Mouse (Mus musculus) kidney, postnatal 10 days (tissue): ENCODE results near the gene Slc51a.
"Not testable (repeated sequence)": the region's sequence is repeated elsewhere in the genome, so short reads cannot be mapped to it uniquely, and the experiment has no call there.

Experiments
- DNase-seq: peaks from one replicate; pipeline ENCODE4 v3.0.0; 2021; ENCODE audit warnings: mixed read lengths

Gene Slc51a

DNA sequence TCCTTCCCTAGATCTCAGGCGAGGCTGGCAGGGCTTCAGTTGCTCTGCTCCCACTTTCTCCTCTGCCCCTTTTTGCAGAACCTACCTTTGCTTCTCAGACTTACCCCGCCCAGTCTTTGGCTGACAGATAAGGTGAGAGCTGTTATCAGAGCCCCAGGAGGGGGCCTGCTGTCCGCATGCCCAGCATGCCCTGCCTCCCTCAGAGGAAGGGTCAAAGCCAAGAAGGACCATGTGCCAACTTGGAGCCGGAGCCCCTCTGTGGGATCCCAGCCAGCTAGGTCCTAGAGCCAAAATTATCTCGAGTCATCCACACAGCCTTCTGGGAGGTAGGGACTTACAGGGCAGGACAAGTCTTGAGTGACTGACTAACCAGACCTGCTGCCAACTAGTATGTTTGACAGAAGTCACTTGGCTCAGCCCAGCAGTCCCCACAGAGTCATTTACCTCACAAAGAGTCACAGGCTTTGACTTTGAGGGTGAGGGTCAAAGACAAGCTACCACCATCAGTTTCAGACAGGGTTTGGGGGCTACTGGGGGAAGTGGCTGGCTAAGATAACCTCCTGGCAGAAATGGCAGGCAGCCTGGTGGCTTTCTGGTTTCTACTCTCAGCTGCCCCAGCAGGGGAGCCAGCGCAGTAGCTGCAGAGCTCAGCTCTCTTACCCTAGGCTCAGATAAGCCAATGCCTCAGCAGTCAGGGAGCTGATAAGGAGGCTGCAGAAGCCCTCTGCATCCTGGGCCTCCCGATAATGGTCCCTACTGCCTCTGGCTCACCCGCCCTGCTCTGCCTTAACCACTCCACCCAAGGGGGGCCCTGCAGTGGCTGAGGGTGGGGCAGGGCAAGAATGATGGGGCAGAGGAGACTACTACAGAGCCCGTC, 21.6 kb upstream of the Slc51a start:
- no peak for DNase-seq

DNA sequence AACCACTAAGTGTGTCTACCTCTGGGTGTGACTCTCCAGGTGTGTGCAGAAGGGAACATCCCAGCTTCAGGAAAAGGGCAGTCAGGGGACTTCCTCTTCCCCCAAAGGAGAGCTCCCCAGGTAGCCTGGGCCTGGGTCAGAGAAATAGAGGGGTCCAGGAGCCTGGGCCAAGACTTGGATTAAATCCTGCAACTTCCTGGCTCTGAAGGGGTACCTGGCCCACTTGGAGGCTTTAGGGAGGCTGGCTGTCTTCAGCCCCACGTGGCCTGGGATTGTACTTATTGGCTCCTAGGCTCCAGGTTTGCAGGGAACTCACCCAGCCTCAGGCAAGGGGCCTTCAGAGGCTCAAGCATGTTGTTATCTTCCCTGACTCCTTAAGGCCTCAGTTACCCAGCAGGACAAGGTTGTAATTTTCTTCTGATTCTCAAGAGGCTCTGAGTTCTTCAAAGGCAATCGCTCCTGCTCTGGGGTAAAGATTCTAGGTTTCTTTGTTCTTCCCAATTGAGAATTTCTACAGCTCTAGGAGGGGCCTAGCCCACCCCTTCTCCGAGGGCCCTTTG, 20.9 kb upstream of the Slc51a start:
- DNase-seq: no peak

DNA sequence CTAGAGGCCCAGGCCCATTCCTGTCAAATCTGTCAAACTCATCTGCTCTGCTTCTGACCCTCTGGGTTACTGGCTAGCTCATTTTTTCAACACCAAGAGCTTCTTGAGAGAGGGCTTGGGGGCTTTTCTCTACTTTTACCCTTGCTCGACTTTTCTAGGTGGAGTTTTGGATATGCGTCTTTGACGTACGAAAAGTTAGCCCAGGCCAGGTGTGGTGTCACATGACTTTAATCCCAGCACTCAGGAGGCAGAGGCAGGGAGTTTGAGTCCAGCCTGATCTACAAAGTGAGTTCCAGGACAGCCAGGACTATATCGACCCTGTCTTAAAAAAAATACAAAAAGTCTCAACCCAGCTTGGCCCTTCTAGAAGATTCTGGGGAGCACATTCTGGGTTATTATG, 20.4 kb upstream of the Slc51a start:
- no peak for DNase-seq

DNA sequence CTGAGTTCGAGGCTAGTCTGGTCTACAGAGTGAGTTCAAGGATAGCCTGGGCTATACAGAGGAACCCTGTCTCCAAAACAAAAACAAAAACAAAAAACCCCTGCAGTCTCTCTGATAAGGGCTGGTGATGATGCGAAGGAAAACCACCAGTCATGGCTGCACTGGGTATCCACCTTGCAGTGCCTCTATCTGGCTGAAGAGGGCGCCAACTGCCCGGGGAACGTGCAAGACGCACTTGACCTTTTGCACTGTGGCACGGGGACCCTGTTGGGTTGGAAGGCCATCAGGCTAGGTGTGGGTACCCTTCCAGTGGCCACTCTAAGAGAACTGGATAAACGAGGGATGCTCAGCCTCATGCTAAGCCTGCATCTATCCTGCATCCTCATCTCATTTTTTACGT, 19.7 kb upstream of the Slc51a start:
- peak; percentile 72 for DNase-seq

DNA sequence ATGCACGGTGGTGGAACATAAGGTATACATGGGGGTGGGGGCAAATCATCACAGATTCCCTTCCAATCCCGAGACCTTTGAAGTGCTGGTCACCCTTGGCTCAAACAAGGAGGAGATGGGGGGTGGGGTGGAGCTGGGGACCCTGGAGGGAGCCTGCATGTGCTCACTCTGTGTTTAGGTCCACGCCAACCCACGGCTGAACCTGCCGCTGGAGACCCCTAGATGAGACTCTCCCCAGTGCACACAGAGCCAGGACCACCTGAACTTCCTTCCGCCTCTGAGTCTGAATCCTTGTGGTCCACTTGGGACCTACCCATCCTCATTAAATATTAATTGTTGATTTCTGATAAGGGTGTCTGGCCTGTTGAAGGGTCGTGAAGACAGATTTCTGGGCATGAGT, 19.2 kb upstream of the Slc51a start:
- no peak for DNase-seq

DNA sequence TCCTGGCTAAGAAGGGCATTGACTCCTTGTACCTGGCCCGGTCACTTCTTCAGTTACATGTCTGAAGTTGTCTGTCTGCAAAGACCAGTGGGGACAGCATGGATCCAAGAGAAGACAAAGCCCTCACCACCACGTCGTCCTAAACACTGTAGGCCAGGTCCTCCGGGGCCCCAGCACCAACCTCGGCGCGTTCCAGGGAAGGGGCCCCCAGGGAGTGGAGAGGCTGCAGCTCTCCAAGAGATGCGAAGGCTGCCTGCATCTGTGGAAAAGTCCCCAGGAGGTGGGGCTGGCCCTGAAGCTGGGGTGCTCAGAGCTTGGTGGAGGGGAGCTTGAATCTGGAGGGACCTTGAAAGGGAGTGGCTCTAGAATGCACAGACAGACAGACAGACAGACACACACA, 18.6 kb upstream of the Slc51a start:
- no peak for DNase-seq

DNA sequence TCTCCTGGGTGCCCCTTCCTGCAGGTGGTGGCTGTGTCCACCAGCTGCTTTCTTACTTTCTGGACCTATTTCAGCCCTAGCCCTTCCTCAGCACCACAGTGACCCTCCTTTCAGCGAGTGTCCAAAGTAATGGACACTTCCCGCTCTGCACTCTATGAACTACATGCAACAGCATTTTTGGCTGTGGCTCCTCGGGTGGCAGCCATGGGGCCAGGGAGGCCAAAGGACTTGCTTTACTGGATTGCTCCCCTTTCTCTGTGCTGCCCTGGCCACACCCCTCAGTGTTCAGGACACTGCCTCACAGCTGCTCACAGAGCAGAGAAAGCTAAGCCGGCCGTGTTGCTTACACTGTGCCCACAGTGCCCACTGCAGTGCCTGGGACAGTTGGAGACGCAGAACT, 16.0 kb upstream of the Slc51a start:
- no peak for DNase-seq

DNA sequence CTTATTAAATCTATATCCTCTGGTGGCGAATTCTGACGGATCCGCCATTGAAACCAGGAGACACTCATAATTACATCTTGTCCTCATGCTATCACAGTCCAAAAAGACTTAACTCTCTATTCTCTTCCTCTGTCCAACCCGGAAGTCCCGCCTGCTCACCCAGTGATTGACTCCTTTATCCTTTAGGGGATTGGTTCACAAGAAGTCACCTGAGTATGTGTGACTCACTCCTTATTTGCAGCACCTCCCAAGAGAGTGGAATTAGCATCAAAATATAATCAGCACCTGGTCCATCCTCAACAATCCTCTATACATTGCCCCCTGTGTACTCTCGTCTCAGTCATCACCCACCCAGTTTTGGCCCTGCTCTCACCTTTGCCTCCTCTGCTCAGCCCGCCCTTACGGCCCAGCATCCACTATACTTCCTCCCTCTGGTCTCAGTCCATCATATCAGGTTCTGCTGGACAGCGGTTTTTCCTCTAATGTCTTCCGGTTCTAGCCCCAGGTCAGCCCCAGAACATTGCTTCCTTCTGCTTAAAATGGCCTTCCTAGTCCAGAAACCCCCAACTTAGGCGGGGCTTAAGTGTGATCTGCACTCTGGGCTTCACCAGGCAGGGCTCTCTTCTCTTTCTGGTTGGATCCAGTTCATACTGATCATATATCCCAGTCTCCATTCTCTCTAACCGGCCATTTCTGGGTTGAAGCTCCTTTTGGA, 15.1 kb upstream of the Slc51a start:
- DNase-seq: no peak

DNA sequence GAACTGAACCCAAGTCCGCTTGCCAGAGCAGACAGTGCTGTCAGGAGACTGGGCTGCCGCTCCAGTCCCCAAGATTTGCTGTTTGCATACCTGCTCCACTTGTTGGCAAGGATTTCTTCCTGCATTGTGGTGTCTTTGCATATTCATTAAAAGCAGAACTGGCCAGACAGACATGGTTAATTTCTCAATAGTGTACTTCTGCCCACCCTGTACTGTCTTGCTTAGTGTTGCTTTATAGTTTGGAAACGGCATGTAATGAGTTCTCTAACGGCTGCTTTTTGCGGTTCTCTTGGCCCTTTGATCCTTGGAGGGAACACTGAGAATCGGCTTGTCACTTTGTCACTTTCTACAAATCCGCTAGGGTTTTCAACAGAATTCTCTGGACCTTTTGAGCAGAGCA, 13.8 kb upstream of the Slc51a start:
- DNase-seq: no peak

DNA sequence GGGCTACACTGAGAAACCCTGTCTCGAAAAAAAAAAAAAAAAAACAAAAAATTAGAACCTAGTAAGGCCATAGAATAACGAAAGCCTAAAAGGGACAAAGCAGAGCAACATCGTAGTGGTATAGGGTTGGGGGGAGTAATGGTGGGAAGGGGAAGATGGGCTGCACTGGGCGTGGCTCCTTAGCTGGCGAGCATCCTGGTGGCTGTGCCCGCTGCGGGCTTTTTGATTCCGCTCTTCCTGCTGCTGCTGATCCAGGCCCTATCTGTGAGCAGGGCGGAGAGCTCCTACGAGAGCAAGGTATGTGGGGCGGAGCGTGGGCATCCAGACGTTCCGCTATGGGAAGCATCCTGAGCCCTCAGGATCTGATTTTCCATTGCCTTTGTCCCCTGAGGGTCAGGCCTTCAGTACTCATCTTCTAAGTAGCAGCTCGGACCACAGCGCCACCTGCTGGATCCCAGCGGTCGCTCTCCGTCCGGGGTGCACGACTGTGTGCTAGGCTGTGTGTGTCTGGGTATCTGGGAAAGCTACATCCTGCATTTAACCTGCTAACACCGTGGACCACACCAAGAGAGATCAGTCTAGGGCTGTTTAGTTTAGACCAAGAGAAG, 11.9 kb upstream of the Slc51a start:
- peak; percentile 93 for DNase-seq

DNA sequence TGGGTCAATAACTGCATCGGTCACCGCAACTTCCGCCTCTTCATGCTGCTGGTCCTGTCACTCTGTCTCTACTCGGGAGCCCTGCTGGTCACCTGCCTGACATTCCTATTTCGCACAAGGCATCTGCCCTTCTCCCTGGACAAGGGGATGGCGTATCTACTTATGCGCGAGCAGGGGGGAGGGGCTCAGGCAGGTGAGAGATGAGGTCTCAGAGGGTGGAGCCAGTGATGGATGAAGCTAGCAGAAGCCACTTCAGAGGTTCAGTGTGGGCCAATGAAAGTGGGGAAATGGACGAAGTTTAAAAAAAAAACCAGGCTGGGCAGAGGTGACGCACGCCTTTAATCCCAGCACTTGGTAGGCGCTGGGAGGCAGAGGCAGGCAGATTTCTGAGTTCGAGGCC, 11.3 kb upstream of the Slc51a start:
- no peak for DNase-seq

DNA sequence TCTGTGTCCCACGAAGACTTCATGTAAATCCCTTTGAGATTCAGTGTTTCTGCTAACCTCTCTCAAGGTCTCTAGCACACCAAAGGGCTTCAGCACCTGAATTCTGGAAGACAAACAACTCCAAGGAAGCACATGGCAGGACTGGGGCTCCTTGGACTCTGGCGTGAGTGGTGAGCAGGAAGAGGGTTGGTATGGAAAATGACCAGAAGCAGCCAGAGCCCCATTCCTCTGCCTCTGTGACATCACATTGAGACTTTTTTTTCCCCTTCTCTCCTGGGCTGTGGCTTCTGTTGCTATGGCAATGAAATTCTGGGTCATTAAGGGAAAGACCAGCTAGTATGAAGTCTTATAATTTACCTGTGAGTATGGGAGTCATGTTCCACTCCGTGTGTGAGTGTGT, 8.3 kb upstream of the Slc51a start, which contains the start of gene Zdhhc19:
Gene Zdhhc19 (plus strand): TSS at position 301 of the 400 bp plus-strand sequence.
- no peak for DNase-seq

DNA sequence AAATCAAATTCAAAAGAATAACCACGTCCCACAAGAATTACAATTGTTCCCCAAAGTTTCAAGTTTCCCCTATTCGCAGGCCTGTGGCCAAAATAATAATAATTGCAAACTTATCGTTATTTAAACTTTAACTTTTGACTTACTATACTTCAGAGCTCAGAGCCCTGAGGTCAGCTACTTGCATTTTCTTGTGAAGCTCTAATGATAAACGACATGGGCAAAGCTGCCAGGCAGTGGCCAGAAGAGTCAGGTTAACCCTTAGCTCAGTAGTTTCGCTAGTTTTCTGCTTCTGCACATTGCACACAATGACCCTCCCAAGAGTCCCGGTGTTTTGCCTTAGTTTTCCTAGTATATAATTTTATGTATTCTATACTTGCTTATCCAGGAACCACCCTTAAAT, 6.7 kb upstream of the Slc51a start:
- DNase-seq: not testable (repeated sequence)

DNA sequence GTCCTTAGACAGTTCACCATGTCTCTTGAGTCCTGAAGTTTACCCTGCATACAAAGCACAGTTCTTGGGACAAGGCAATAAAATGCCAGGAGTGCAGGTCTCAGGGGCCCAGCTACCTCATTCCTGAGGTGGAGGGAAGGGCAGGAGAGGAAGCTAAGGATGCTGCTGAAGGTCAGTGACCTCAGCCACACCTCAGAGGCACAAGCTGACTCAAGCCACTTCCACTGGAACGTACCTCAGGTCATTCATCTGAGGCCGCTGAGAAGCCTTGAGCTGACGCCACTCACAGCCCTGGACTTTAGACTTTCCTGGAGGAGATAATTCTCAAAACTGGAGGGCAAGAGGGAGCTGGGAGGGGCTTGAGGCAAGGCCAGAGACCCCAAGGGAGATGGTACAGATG, 1.3 kb upstream of the Slc51a start:
- DNase-seq: no peak

DNA sequence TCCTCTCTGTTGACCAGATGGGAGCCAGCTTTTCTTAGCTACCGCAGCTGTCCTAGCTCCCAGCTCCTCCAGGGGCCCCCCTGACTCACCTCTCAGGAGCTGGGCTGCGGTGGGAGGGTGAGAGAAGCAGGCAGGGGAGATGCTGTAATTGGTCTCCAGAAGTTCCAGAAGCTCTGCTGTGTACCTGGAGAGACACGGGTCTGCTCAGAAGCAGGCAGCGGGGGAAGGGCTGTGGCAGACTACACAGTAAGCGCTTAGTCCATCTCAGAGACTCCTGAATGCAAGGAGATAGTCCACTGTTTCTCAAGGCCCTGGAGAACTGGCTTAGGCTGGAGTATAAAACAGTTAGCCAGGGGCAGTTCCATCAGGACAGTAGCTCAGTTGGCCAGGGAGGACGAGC, 1.6 kb downstream of the Slc51a start:
- no peak for DNase-seq

DNA sequence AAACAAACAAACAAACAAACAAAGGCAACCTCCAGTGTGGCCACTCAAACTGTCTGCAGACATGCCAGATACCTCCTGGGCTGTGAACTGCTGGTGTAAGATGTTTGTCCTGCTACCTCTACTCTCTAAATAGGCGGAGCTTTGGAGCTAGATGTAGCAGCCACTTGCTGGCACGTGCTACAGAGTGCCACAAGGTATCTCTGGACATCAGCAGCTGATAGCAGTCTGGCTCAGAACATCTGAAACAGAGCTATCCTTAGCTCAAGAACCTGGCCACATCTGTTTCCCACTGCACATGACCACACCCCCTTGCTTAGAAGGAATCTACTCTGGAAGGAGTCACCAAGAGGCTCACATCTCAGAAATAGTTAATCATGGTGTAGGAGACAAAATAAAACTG, 2.5 kb downstream of the Slc51a start:
- no peak for DNase-seq

DNA sequence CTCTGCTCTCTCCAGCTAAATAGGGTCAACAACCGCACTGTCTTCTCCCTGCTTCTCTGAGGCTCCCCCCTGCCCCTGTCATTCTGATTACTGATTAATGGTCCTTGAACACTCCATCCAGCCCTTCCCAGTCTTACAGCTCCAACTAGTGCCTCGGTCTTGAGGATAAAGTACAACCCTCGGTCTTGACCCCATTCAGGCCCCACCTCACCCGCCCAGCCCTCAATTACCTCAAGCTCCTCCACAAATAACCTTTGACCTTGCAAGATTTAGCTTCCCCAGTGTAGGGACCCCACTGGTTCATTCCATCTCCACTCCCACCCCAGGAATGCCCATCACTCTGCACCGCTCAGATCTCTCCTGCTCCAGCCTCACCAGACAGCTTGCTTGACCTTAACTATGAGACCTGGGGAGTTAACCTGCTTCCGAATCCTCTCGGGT, 3.2 kb downstream of the Slc51a start:
- DNase-seq: peak; percentile 45

DNA sequence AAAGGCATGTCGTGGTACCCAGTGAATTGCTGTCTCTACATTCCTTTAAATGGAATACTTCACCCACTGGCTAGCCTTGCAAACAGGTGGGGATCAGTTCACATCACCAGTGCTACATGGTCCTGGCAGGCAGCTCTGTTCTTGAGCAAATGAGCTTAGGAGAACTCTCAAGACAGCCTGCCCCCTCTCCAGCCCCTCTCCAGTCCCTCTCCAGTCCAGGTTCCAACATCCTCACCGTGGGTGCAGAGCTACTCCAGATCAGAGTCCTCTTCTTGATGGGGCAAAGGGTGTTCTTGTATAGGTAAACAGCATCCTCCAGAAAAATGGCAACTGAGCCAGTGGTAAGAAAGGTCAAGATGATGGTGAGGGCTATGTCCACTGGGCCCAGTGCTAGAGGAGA, 8.3 kb downstream of the Slc51a start:
- DNase-seq: no peak

DNA sequence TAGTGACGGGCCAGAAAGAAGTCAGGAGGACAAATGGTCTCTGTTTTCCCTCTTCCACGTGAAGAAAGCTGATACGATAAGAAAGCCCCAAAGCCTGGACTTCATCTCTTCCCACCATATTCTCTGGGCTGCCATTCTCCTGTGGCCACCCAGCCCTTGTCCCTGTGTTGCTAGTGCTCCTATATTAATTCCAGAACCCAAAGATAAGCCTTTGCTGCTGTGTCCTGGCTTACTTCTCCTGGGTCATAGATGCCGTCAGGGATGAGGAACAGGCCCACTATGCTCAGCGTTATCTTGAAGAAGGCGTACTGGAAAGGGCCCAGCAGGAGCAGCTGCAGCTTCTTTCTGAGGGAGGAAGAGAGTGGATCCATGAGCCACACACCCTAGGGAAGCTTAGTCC, 10.4 kb downstream of the Slc51a start:
- no peak for DNase-seq

DNA sequence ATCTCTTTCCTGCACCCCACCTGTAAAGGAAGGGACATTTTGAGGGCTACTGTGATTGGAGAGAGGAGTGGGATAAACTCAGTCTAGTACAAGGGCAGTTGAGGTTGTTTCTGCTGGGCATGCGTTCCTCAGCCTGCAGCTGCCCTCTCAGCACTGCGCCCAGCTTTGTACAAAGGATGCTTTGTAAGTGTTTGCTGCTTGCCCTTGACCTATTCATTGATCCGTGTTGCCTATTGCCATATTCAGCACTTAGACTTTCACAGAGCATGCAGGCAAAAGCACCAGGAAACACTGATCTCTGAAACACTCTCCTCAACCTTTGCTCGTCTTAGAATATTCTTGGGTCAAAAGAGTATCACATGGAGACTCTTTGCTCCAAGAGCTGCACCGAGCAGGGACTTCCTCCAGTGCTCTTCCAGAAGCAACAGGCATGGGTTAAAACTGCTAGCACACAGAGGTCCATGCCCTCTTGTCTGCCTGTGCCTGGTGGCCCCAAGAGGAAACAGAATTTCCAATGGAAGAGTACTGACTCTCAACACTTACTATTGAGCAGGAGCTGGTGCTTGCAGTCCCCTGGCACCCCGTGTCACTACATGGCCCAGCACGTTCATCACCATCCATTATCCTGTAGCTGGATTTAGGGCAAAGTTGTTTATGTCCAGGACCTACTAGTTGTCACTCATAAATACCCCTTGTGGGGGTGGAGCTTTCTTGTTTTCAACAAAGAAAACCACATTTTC, 15.2 kb downstream of the Slc51a start:
- DNase-seq: no peak

DNA sequence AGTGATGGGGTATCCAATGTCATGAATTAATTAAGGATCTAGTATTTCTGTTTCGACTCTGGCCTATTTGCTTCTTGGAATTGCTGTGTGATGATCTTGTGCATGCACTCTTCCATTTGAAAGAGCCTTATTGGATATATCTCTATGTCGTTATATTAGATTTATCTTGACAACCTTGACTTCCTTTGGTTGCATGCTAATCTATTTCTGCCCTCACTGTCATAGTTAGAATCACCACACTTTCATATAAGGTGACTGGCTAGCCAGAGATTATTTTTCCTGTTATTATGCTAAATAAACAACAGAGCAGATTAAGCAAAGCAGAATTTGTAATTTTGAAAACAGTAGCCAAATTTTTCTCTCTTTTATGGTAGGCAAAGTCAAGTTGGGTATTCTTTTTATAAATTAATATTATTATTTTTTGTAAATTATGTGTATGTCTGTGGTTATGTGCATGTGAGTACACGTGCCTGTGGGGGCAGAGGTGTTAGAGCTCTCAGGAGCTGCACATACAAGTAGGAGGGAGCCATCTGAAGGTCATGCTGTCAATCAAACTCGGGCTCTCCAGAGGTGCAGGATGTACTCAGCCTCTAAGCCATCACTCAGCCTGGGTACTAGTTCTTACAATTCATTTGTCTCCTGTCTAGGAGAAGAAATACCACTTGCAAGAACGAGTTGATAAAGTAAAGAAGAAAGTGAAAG, 18.1 kb downstream of the Slc51a start:
- no peak for DNase-seq

DNA sequence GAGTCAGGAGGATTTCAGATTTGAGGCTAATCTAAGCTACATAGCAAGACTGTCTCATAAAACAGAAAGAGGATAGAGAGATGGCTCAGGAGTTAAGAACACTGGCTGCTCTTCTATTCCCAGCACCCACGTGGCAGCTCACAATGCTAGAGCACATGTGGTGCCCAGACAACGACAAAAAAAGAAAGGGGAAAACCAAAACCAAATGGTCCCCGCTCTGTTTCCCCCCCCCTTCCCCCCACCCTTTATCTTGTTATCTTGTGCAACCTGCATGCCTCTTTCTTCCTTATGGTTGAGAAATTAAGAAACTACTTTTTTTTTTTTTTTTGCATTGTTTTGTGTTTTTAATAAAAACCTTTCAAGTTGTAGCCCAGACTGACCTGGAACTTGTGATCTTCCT, 19.2 kb downstream of the Slc51a start:
- DNase-seq: no peak
